Mouse (Mus musculus): ENCODE data around the gene Cd6. TPM values are rescaled to one million over a fixed set of nuclear protein-coding genes. Genes with fewer than 3 reads are reported as not detected.

The Cd6 gene
- polyA plus RNA-seq, 1 experiment, result not detected

DNA sequence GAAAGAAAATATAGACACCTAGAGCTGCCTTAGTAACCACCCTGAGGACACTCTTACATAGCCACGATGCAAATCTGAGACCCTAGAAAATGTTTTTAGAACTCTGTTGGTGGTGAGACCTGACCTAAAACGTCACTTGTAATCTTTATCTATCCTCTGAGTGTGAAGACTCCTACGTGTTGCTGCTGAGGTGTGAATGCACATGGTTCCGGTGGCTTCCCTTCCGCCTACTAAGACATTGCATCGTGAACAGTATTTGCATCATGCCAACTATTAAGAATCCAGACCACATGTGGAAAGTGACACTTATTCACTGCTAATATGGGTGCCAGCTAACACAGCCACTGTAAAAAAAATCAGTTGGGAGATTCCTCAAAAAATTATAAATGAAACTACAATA is 14.0 kb downstream of the Cd6 start:
- TF ChIP-seq GATA1 (IDR thresholded peaks at IDR 0.05; ENCODE audit: low read length), result no peak

GRCm38 (mm10) chr19:10813905-10814304 is 16.0 kb downstream of the Cd6 start:
- no peak for TF ChIP-seq GATA1 (IDR thresholded peaks at IDR 0.05; ENCODE audit: low read length)

DNA sequence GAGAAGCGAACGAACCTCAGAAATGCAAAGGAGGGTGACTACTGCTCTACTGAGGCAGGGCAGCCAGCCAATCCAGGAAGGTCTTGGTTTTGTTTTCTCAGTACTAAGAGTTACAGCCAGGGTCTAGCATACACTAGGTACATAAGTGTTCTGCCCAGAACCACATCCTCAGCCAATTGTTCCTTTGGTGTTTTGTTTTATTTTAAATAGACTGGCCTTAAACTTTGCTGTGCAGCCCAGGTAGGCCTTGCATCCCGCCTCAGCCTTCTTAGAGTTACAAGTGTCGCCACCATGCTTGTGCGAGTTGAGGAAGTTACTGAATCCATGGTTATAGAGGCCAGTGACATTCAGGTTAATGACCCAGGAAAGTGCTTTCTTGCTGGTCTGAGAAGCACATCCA is 16.8 kb downstream of the Cd6 start:
- TF ChIP-seq GATA1 (IDR thresholded peaks at IDR 0.05; ENCODE audit: low read length), result no peak

DNA sequence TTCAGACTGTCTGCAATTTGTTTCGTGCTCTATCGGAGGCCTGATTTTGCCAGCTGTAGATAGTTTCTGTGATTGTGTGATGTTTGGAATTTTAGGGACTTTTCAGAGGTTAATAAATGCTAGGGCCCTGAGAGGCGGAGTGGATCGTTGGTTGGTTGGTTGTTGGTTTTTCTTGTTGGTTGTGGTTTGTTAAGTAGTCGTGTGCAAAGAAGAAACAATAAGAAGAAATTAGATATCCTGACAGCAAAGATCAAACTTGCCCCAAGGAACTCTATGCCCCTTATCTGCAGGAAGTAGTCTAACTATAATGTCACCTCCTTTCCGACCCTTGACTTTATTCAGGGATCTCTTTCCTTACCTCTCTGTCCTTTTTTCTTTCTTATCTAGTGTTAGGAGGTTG is 18.4 kb downstream of the Cd6 start:
- TF ChIP-seq GATA1 (IDR thresholded peaks at IDR 0.05; ENCODE audit: low read length), result no peak

- TF ChIP-seq GATA1 (IDR thresholded peaks at IDR 0.05; ENCODE audit: low read length), result no peak
Measured at GRCm38 (mm10) chr19:10810176-10810492, 19.7 kb downstream of the Cd6 start.

DNA sequence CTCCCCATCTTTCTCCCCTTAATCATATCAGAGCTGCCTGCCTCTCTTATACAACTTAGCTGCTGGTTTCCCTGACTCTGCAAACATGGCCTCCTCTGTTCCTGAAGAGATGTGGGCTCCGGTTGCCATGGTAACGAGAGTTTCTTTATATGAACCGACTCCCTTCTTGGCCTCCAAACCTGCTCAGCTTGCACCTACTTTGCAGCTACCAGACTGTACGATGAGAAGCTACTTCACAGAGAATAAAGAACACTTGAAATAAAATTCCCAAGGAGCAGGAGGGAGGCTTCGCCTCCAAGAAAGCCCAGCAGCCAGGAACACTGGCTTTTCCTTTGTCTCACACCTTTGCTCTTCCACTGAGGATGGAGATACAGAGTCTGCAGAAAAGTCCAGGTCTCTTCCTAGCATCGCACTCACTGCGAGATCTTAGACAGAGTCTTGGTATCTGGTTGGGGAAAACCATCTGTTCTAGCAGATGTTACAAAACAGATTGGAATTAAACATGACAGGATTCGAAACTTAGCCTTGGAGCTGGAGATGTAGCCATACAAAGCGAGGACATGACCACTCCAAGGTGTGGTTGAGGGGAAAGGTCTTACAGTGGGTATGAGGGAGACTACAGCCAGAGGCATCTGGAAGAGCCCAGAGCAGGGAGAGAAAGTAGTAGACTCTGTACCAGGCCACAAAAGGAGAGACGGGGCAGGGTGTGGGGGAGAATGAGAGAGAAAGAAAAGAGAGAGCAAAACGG is 20.3 kb downstream of the Cd6 start:
- TF ChIP-seq GATA1 (IDR thresholded peaks at IDR 0.05; ENCODE audit: low read length), result no peak

DNA sequence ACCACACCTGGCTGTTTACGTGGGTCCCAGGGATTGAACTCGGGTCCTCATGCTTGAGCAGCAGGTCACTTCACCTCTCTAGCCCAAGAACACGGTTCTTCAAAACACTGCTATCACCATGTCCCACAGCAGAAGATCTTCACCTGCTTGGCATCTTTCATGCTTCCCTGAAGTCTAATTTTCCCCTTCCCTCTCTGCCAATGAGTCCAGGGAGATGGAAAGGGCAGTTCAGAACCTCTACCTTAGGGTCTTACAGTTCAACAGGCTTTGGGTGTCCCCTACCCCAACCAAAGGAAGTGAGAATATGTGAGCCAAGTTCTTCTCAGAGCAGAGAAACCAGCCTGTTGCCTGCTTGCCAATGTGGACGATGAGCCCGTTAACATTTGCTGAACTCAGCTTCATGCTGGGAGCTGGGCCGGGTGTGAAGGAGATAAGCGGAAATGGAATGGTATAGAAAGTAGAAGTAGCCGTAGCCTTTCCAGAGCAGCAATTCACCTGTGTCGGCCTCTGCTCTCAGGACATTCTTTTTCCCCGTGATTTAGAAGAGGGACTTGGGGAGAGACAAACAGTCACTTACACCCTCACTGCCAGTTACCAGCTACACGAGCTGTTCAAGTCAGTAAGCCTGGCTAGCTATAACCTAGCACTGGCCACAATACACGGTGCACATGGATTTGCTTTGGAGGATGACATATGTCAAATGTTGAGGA is 21.2 kb downstream of the Cd6 start:
- no peak for TF ChIP-seq GATA1 (IDR thresholded peaks at IDR 0.05; ENCODE audit: low read length)

- no peak for TF ChIP-seq GATA1 (IDR thresholded peaks at IDR 0.05; ENCODE audit: low read length)
Measured at GRCm38 (mm10) chr19:10805661-10806285, 24.1 kb downstream of the Cd6 start.

GRCm38 (mm10) chr19:10804850-10805660 is 24.8 kb downstream of the Cd6 start:
- TF ChIP-seq GATA1 (IDR thresholded peaks at IDR 0.05; ENCODE audit: low read length), result no peak

- no peak for TF ChIP-seq GATA1 (IDR thresholded peaks at IDR 0.05; ENCODE audit: low read length)
Measured at GRCm38 (mm10) chr19:10803751-10804150, 26.1 kb downstream of the Cd6 start.

- no peak for TF ChIP-seq GATA1 (IDR thresholded peaks at IDR 0.05; ENCODE audit: low read length)
Measured at GRCm38 (mm10) chr19:10801906-10802305, 28.0 kb downstream of the Cd6 start.

DNA sequence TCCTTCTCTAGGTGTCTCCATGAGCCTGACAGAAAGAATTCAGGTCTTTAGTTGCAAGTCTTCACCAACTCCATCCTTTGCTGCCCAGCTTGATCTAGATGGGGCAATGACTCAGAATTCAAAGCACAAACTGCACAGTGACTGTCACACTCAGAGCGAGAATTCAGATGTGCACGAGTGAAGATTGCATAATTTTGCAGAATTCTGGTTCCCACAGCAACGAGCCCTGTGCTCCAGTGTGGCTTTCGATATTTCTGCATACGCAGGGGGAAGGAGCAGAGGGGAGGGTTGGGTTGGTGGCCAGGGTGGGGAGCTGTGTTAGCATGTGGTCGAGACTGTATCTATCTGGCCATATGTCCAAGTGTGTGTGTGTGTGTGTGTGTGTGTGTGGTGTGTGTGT is 28.8 kb downstream of the Cd6 start:
- no peak for TF ChIP-seq GATA1 (IDR thresholded peaks at IDR 0.05; ENCODE audit: low read length)

DNA sequence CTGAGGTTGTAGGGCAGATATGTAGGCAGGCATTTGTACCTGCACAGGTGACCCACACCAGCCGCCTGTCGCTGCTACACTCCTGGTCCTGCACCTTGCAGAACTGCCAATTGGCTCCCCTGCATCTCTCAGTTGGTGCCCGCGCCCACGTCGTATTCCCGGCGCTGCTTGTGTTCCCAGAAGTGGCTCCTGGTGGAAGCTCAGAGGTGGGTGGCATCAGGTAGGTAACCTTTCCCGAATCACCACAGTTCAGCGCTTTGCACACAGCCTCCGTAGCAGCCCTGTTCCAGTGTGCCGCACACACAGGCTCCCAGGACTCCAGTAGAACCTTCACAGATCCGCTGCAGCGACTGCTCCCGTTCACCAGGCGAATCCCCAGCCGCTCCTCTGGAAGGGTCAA is 30.7 kb downstream of the Cd6 start:
- no peak for TF ChIP-seq GATA1 (IDR thresholded peaks at IDR 0.05; ENCODE audit: low read length)

- TF ChIP-seq GATA1 (IDR thresholded peaks at IDR 0.05; ENCODE audit: low read length), result no peak
Measured at GRCm38 (mm10) chr19:10798576-10798975, 31.3 kb downstream of the Cd6 start.

DNA sequence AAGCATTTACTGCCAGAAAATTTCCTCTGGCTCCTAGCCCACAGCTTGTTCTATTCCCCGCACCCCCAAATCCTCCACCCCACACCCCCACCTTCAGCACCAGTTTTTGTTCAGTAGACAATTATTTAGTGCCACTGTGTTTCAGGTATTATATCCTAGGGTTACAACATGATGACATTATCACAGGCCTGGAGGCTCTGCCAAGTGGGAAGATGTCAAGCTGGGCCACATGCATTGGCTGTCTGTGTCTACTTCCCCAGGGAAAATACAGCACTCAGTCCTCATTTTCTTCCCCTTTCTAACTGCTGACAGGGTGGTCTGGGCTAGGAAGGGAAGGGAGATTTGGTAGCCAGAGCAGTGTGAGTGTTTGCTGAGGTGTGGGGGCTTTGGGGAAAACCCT is 34.9 kb downstream of the Cd6 start:
- no peak for TF ChIP-seq GATA1 (IDR thresholded peaks at IDR 0.05; ENCODE audit: low read length)

DNA sequence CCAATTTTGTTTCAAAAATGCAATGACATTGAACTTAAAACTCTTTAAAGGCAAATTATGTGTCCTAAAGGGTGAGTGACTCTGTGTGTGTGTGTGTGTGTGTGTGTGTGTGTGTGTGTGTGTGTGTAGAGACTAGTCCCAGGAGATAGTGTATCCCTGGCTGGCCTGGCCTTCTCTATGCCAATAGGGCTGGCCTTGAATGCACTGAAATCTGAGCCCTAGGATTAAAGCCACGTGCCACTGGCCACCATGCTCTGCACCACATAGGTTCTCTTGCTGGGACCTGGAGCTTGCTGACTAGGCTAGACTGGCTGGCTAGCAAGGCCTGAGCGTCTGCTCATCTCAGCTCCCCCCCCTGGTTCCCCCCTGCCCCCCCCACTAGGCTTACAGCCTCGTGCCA is 36.8 kb downstream of the Cd6 start:
- no peak for TF ChIP-seq GATA1 (IDR thresholded peaks at IDR 0.05; ENCODE audit: low read length)

All from G1E-ER4 (cell line).